Mouse (Mus musculus) testis, adult 2 months (tissue): ENCODE data around the gene Lbhd1. TPM values are rescaled to one million over a fixed set of nuclear protein-coding genes. Genes with fewer than 3 reads are reported as not detected.
A peak's percentile ranks its signal among the peaks of the same experiment; 100 is the strongest.
"Not testable (repeated sequence)": the region's sequence is repeated elsewhere in the genome, so short reads cannot be mapped to it uniquely, and the experiment has no call there.

Source experiments
- H3K27ac ChIP-seq: fragments of 200-500 bp; 2 replicates; pipeline ENCODE4 v1.5.1; 2012; ENCODE audit warnings: low read depth, low read length; ENCODE audit not compliant: control insufficient read depth, insufficient read depth
- H3K27me3 ChIP-seq: fragments of 200-500 bp; 2 replicates; pipeline ENCODE4 v1.6.1; 2012; ENCODE audit warnings: mild to moderate bottlenecking, low read length, moderate library complexity; ENCODE audit not compliant: control insufficient read depth, insufficient read depth
- H3K36me3 ChIP-seq: fragments of 200-500 bp; 2 replicates; pipeline ENCODE4 v1.6.1; 2012; ENCODE audit warnings: mild to moderate bottlenecking, low read length; ENCODE audit not compliant: control insufficient read depth, insufficient read depth
- H3K4me1 ChIP-seq: fragments of 200-500 bp; 2 replicates; pipeline ENCODE4 v1.6.1; 2012; ENCODE audit warnings: low read length; ENCODE audit not compliant: control insufficient read depth, insufficient read depth
- H3K4me3 ChIP-seq: fragments of 200-500 bp; 2 replicates; pipeline ENCODE4 v1.5.1; 2012; ENCODE audit warnings: low read depth, mild to moderate bottlenecking, low read length, moderate library complexity, mixed read lengths; ENCODE audit not compliant: control insufficient read depth
- CTCF ChIP-seq: fragments of 200-500 bp; IDR thresholded peaks from 2 replicates; pipeline ENCODE4 v1.5.1; 2012; ENCODE audit warnings: low read depth, mild to moderate bottlenecking, inconsistent platforms, low read length, moderate library complexity; ENCODE audit not compliant: control insufficient read depth, insufficient read depth, insufficient replicate concordance
- POLR2A ChIP-seq: fragments of 200-500 bp; IDR thresholded peaks from 2 replicates; pipeline ENCODE4 v1.6.1; 2012; ENCODE audit warnings: low read depth, mild to moderate bottlenecking, inconsistent platforms, low read length, moderate library complexity; ENCODE audit not compliant: control insufficient read depth
- polyA plus RNA-seq: library from polyadenylated mRNA; depleted of rRNA; stranded (reverse); fragments of >200 nt; gene quantifications from 2 replicates; pipeline ENCODE4 v1.2.3, GENCODE M21; 2012

The Lbhd1 gene
- polyA plus RNA-seq, 1 experiment, result 1.9 TPM

- Histone ChIP-seq H3K27ac (no peak overlapping the region), H3K4me1 (peaks cover 11% of the 10 kb centered on the region), H3K36me3 (no peaks in the 10 kb centered on the region), H3K27me3 (no peaks in the 10 kb centered on the region), H3K4me3 (no peak overlapping the region)
- TF ChIP-seq CTCF (no peak), POLR2A (no peak)
Observed at GRCm38 (mm10) chr19:8853117-8853516, 30.4 kb upstream of the Lbhd1 start.

- Histone ChIP-seq H3K27me3 (no peaks in the 10 kb centered on the region), H3K36me3 (no peaks in the 10 kb centered on the region), H3K27ac (no peak overlapping the region), H3K4me3 (no peak overlapping the region), H3K4me1 (no peaks in the 10 kb centered on the region)
- TF ChIP-seq CTCF, result peak; percentile 48; the same call in 1 of the 2 replicates
- TF ChIP-seq POLR2A, result no peak
Observed at GRCm38 (mm10) chr19:8857689-8858088, 25.8 kb upstream of the Lbhd1 start.

- no peaks in the 10 kb centered on the region for H3K4me1 ChIP-seq
- no peak overlapping the region for H3K27ac ChIP-seq
- no peak overlapping the region for H3K4me3 ChIP-seq
- no peaks in the 10 kb centered on the region for H3K27me3 ChIP-seq
- TF ChIP-seq POLR2A, result no peak
- no peaks in the 10 kb centered on the region for H3K36me3 ChIP-seq
Observed at GRCm38 (mm10) chr19:8859018-8859417, 24.5 kb upstream of the Lbhd1 start.

GRCm38 (mm10) chr19:8864265-8864664 lies 19.3 kb upstream of the Lbhd1 start:
- Histone ChIP-seq H3K36me3 (no peaks in the 10 kb centered on the region), H3K4me3 (no peak overlapping the region), H3K4me1 (no peaks in the 10 kb centered on the region), H3K27ac (no peak overlapping the region), H3K27me3 (no peaks in the 10 kb centered on the region)
- TF ChIP-seq CTCF (no peak), POLR2A (no peak)

GRCm38 (mm10) chr19:8870381-8870780 lies 13.2 kb upstream of the Lbhd1 start:
- H3K36me3 ChIP-seq, H3K4me1 ChIP-seq, H3K4me3 ChIP-seq, H3K27me3 ChIP-seq, H3K27ac ChIP-seq: not testable (repeated sequence)

GRCm38 (mm10) chr19:8870838-8871237 lies 12.7 kb upstream of the Lbhd1 start:
- peaks cover 6% of the 10 kb centered on the region for H3K4me1 ChIP-seq
- TF ChIP-seq POLR2A (no peak), CTCF (no peak)
- peaks cover 6% of the 10 kb centered on the region for H3K36me3 ChIP-seq
- peak overlapping the region; percentile 93 for H3K27ac ChIP-seq
- H3K27me3 ChIP-seq, result no peaks in the 10 kb centered on the region
- peak overlapping the region; percentile 87 for H3K4me3 ChIP-seq

GRCm38 (mm10) chr19:8871267-8872186 lies 12.0 kb upstream of the Lbhd1 start, which contains the start of gene Ubxn1:
Ubxn1 (plus strand) TSS chr19:8871496.
- peaks cover 6% of the 10 kb centered on the region for H3K36me3 ChIP-seq
- H3K27me3 ChIP-seq, result no peaks in the 10 kb centered on the region
- peaks cover 6% of the 10 kb centered on the region for H3K4me1 ChIP-seq
- peak within 1 kb of the TSS; percentile 93 for H3K27ac ChIP-seq
- H3K4me3 ChIP-seq, result peak within 1 kb of the TSS; percentile 87
- TF ChIP-seq CTCF (no peak), POLR2A (peak; percentile 90)

- Histone ChIP-seq H3K36me3 (peaks cover 6% of the 10 kb centered on the region), H3K27ac (peak overlapping the region; percentile 41; the same call in 1 of the 2 replicates), H3K27me3 (no peaks in the 10 kb centered on the region), H3K4me1 (peaks cover 6% of the 10 kb centered on the region), H3K4me3 (peak overlapping the region; percentile 87)
- TF ChIP-seq CTCF (no peak), POLR2A (no peak)
Observed at GRCm38 (mm10) chr19:8872266-8872840, 11.2 kb upstream of the Lbhd1 start.
